24 mouse cellular contexts compared by ENCODE assay signal in genomic region chr5:51923417-51923816, GRCm38 (mm10).
DNase-seq lines count a peak whose midpoint lies in the region; ATAC-seq and TF ChIP-seq lines count a peak whose summit lies in the region.
"Had no signal": no experiment of that assay in that cellular context is flagged by ENCODE, and none has a peak within 500 bp of the region (broad histone marks: within the 10 kb centered on the region; RNA-seq: fewer than 3 reads in every experiment).

No protein-coding gene starts in this region.

- no peaks in the 10 kb centered on the region for H3K9me3 ChIP-seq in heart, embryonic 14.5 days (ENCODE audit: control insufficient read depth, low read length)
- no peaks in the 10 kb centered on the region for H3K9me3 ChIP-seq in MEL (replicated peaks; ENCODE audit: insufficient read depth, low read length)
- H3K9me3 ChIP-seq: embryonic facial prominence, embryonic 12.5 days; lung, embryonic 15.5 days; midbrain, embryonic 12.5 days; neural tube, embryonic 12.5 days had no signal

- no peak overlapping the region for H3K4me3 ChIP-seq in heart, embryonic 14.5 days (ENCODE audit: control insufficient read depth in 1 of 2, insufficient read depth in 1 of 2, low read depth in 1 of 2, low read length in 2 of 2)
- H3K4me3 ChIP-seq in MEL (ENCODE audit: control insufficient read depth in 1 of 2, insufficient read depth in 1 of 2, low read depth in 2 of 2, low read length in 2 of 2), result peak overlapping the region; percentile 50 to 69; a peak in 3 of 4 replicates
- H3K4me3 ChIP-seq: embryonic facial prominence, embryonic 12.5 days; gastrocnemius, adult 2 months; heart, adult 2 months; lung, embryonic 15.5 days; midbrain, embryonic 12.5 days; neural tube, embryonic 12.5 days had no signal

- no peak for TF ChIP-seq POLR2A in MEL (IDR thresholded peaks at IDR 0.05; ENCODE audit: control insufficient read depth in 1 of 2, insufficient read depth in 1 of 2, low read depth in 1 of 2, low read length in 2 of 2, poor library complexity in 1 of 2)

- H3K4me1 ChIP-seq in heart, embryonic 14.5 days (ENCODE audit: control insufficient read depth in 2 of 2, insufficient read depth in 2 of 2, low read length in 2 of 2), result peaks cover 5 to 12% of the 10 kb centered on the region in 2 experiments
- peaks cover 5 to 19% of the 10 kb centered on the region in 2 experiments for H3K4me1 ChIP-seq in MEL (ENCODE audit: control insufficient read depth in 1 of 2, insufficient read depth in 2 of 2, low read length in 2 of 2)
- H3K4me1 ChIP-seq: lung, embryonic 15.5 days; midbrain, embryonic 12.5 days; neural tube, embryonic 12.5 days had no signal

- TF ChIP-seq CTCF in MEL (IDR thresholded peaks at IDR 0.05 in 2 of 3, conservative IDR thresholded peaks at IDR 0.05 in 1 of 3; ENCODE audit: control insufficient read depth in 1 of 3, insufficient read depth in 1 of 3, low read depth in 2 of 3, low read length in 3 of 3, poor library complexity in 1 of 3, severe bottlenecking in 1 of 3), result no peak

- H3K27me3 ChIP-seq in heart, embryonic 14.5 days (ENCODE audit: control insufficient read depth, insufficient read depth, low read length), result no peaks in the 10 kb centered on the region
- no peaks in the 10 kb centered on the region for H3K27me3 ChIP-seq in MEL (ENCODE audit: control insufficient read depth in 1 of 2, insufficient read depth in 2 of 2, low read length in 2 of 2)
- H3K27me3 ChIP-seq: embryonic facial prominence, embryonic 12.5 days; lung, embryonic 15.5 days; midbrain, embryonic 12.5 days; neural tube, embryonic 12.5 days had no signal

- H3K4me2 ChIP-seq in heart, embryonic 14.5 days (ENCODE audit: low read length), result peak overlapping the region; percentile 34
- H3K4me2 ChIP-seq: embryonic facial prominence, embryonic 12.5 days; lung, embryonic 15.5 days; midbrain, embryonic 12.5 days; neural tube, embryonic 12.5 days had no signal

- no peak for TF ChIP-seq EP300 in MEL (IDR thresholded peaks at IDR 0.05; ENCODE audit: low read depth in 1 of 2, low read length in 2 of 2)

- H3K9ac ChIP-seq in heart, embryonic 14.5 days (ENCODE audit: low read length), result no peak overlapping the region
- peak overlapping the region; percentile 39 for H3K9ac ChIP-seq in MEL (ENCODE audit: control insufficient read depth, low read depth, low read length, poor library complexity, severe bottlenecking)
- H3K9ac ChIP-seq: embryonic facial prominence, embryonic 12.5 days; forebrain, postnatal 0 days; liver, embryonic 14.5 days; lung, embryonic 15.5 days; midbrain, embryonic 12.5 days; neural tube, embryonic 12.5 days had no signal

- H3K79me2 ChIP-seq in MEL (ENCODE audit: control insufficient read depth, insufficient read depth, low read length, poor library complexity), result no peaks in the 10 kb centered on the region

- H3K36me3 ChIP-seq in heart, embryonic 14.5 days (ENCODE audit: control insufficient read depth, insufficient read depth, low read length), result no peaks in the 10 kb centered on the region
- H3K36me3 ChIP-seq in MEL (ENCODE audit: control insufficient read depth in 1 of 2, insufficient read depth in 2 of 2, low read length in 2 of 2), result peaks cover 0 to 19% of the 10 kb centered on the region in 2 experiments; a peak in 2 of 4 replicates
- H3K36me3 ChIP-seq: embryonic facial prominence, embryonic 12.5 days; lung, embryonic 15.5 days; midbrain, embryonic 12.5 days; neural tube, embryonic 12.5 days had no signal

- TF ChIP-seq RAD21 in MEL (IDR thresholded peaks at IDR 0.05; ENCODE audit: low read depth, low read length), result no peak

- intact Hi-C loops in gastrocnemius, postnatal 14 days (cut with DNase I; ENCODE audit: low total_unique reads), result no loop called here

- 49% methylated on average over 7 of the region's 7 CpGs for WGBS in heart, embryonic 14.5 days

- H3K27ac ChIP-seq in heart, embryonic 14.5 days (replicated peaks in 1 of 2; ENCODE audit: control insufficient read depth in 1 of 2, insufficient read depth in 1 of 2, low read depth in 2 of 2, low read length in 2 of 2), result no peak overlapping the region
- H3K27ac ChIP-seq in MEL (ENCODE audit: control insufficient read depth, low read depth, low read length), result no peak overlapping the region
- H3K27ac ChIP-seq: embryonic facial prominence, embryonic 12.5 days; gastrocnemius, adult 2 months; heart, adult 2 months; hindbrain, postnatal 0 days; kidney, postnatal 0 days; liver, embryonic 14.5 days; lung, embryonic 15.5 days; midbrain, embryonic 12.5 days; neural tube, embryonic 12.5 days had no signal

- DNase-seq in heart, postnatal 4 days, result no peak
- no peak for DNase-seq in MEL (ENCODE audit: low read depth, low spot score)
- DNase-seq in brain, adult 2 months (ENCODE audit: low read depth, low spot score), result peak; percentile 53
- DNase-seq in layer of hippocampus, adult 9-10 months (ENCODE audit: low spot score), result peak; percentile 6
- no peak for DNase-seq in cerebellum, postnatal 36 days
- no peak for DNase-seq in gastrocnemius, postnatal 14 days
- no peak for DNase-seq in embryo, embryonic 9.5 days (ENCODE audit: extremely low spot score)
- DNase-seq: adrenal gland, postnatal 10 days; cerebellum, adult 11-12 months; forebrain, postnatal 0 days; gastrocnemius, adult 2 months; heart, adult 2 months; lung, postnatal 4 days; spleen, adult 18-20 months had no signal

- no peak for ATAC-seq in heart, embryonic 14.5 days (ENCODE audit: insufficient number of reproducible peaks, insufficient read depth, low FRiP score, low read depth)
- ATAC-seq: activated CD4-positive, CD25-positive, alpha-beta regulatory T cell, adult 4 months; hindbrain, postnatal 0 days; intestine, postnatal 0 days had no signal

TF ChIP-seq in MEL, 35 proteins besides CTCF, POLR2A, EP300 and RAD21:
- TF ChIP-seq ZMIZ1 (IDR thresholded peaks at IDR 0.05; ENCODE audit: low read depth, low read length), result no peak

Comparison
In these comparisons a context has a peak if more than half of its experiments do, and no peak if none do; other contexts are left out.
1. H3K4me3 ChIP-seq: peak in MEL (2 of 2); none in heart, embryonic 14.5 days (0 of 2).
2. DNase-seq: peak in brain, adult 2 months (single experiment) and layer of hippocampus, adult 9-10 months (single experiment); none in heart, postnatal 4 days (single experiment), MEL (single experiment), cerebellum, postnatal 36 days (0 of 2), gastrocnemius, postnatal 14 days (single experiment) and embryo, embryonic 9.5 days (single experiment).